Mouse (Mus musculus) heart, postnatal 0 days (tissue): ENCODE data around the gene Stkld1.

Experiments
- CTCF ChIP-seq: IDR thresholded peaks from 2 replicates; pipeline ENCODE4 v1.5.1; 2016; ENCODE audit warnings: antibody characterized with exemption, control low read depth, low read depth
- EP300 ChIP-seq: IDR thresholded peaks from 2 replicates; pipeline ENCODE4 v1.6.1; 2016; ENCODE audit warnings: antibody characterized with exemption, low read depth

- TF ChIP-seq CTCF (no peak), EP300 (no peak)
These were observed 30.5 kb upstream of the Stkld1 start for GRCm38 (mm10) chr2:26903311-26903710.
